Mouse (Mus musculus) heart, embryonic 12.5 days (tissue): ENCODE measurements around the gene Tmem126a. TPM values are rescaled to one million over a fixed set of nuclear protein-coding genes. Genes with fewer than 3 reads are reported as not detected.
A peak's percentile ranks its signal among the peaks of the same experiment; 100 is the strongest.

Experiments
- ATAC-seq: fragments of 200-750 bp; cut with Nextera tagmentation; 2 replicates; pipeline ENCODE4 v1.8.0; 2017; ENCODE audit warnings: moderate TSS enrichment, moderate library complexity; ENCODE audit not compliant: insufficient number of reproducible peaks, low FRiP score
- H3K27ac ChIP-seq: fragments of 300-500 bp; sonication (generic); 2 replicates; pipeline ENCODE4 v1.5.1; 2016; ENCODE audit warnings: mild to moderate bottlenecking, moderate library complexity; ENCODE audit not compliant: poor library complexity, severe bottlenecking
- H3K27me3 ChIP-seq: fragments of 300-500 bp; sonication (generic); replicated peaks from 2 replicates; pipeline ENCODE4 v1.6.1; 2016; ENCODE audit warnings: mild to moderate bottlenecking, moderate library complexity
- H3K36me3 ChIP-seq: fragments of 300-500 bp; sonication (generic); 2 replicates; pipeline ENCODE4 v1.6.1; 2016; ENCODE audit warnings: mild to moderate bottlenecking, moderate library complexity
- H3K4me1 ChIP-seq: fragments of 300-500 bp; sonication (generic); replicated peaks from 2 replicates; pipeline ENCODE4 v1.6.1; 2016; ENCODE audit warnings: mild to moderate bottlenecking
- H3K4me2 ChIP-seq: fragments of 300-500 bp; sonication (generic); 2 replicates; pipeline ENCODE4 v1.6.1; 2016; ENCODE audit warnings: mild to moderate bottlenecking, moderate library complexity
- H3K4me3 ChIP-seq: fragments of 300-500 bp; sonication (generic); 2 replicates; pipeline ENCODE4 v1.5.1; 2016; ENCODE audit warnings: mild to moderate bottlenecking
- H3K9ac ChIP-seq: fragments of 300-500 bp; sonication (generic); 2 replicates; pipeline ENCODE4 v1.6.1; 2016; ENCODE audit warnings: mild to moderate bottlenecking, moderate library complexity
- H3K9me3 ChIP-seq: fragments of 300-500 bp; sonication (generic); replicated peaks from 2 replicates; pipeline ENCODE4 v1.6.1; 2016; ENCODE audit warnings: mild to moderate bottlenecking, moderate library complexity
- WGBS: fragments of 180-500 bp; shearing (Covaris S2); methylation state at CpG from one replicate; pipeline ENCODE4 v1.1.7; 2016; 5-methylcytosine and 5-hydroxymethylcytosine counted together
- polyA plus RNA-seq: library from polyadenylated mRNA; unstranded; fragments of >200 nt; fragmentation: Nextera tagmentation; extraction: Ambion mirVana; gene quantifications from 2 replicates; pipeline ENCODE4 v1.2.1, GENCODE M21; 2016

Gene Tmem126a
- 110 and 111 TPM in 2 replicates for polyA plus RNA-seq

GRCm38 (mm10) chr7:90456845-90457468 is at the start of gene Tmem126a:
Tmem126a (minus strand) TSS chr7:90457229.
- Histone ChIP-seq H3K9me3 (no peaks in the 10 kb centered on the region), H3K9ac (peak within 1 kb of the TSS; percentile 89), H3K27me3 (0 out of 2 replicates have a peak, but pooled peaks cover 5% of the 10 kb centered on the region), H3K4me2 (peak within 1 kb of the TSS; percentile 69), H3K4me1 (peaks cover 12% of the 10 kb centered on the region), H3K27ac (peak within 1 kb of the TSS; percentile 95), H3K4me3 (peak within 1 kb of the TSS; percentile 83), H3K36me3 (peaks cover 17% of the 10 kb centered on the region)
- under 1% methylated on average over 41 of the region's 41 CpGs for WGBS
- peak; percentile 96 for ATAC-seq

GRCm38 (mm10) chr7:90482607-90483006 is 25.6 kb upstream of the Tmem126a start:
- Histone ChIP-seq H3K36me3 (no peaks in the 10 kb centered on the region), H3K9me3 (no peaks in the 10 kb centered on the region), H3K27ac (no peak overlapping the region), H3K4me2 (no peak overlapping the region), H3K4me1 (no peaks in the 10 kb centered on the region), H3K9ac (no peak overlapping the region), H3K4me3 (no peak overlapping the region), H3K27me3 (0 out of 2 replicates have a peak, but pooled peaks cover 1% of the 10 kb centered on the region)
- WGBS = 79% methylated on average over 2 of the region's 2 CpGs
- ATAC-seq = no peak

DNA sequence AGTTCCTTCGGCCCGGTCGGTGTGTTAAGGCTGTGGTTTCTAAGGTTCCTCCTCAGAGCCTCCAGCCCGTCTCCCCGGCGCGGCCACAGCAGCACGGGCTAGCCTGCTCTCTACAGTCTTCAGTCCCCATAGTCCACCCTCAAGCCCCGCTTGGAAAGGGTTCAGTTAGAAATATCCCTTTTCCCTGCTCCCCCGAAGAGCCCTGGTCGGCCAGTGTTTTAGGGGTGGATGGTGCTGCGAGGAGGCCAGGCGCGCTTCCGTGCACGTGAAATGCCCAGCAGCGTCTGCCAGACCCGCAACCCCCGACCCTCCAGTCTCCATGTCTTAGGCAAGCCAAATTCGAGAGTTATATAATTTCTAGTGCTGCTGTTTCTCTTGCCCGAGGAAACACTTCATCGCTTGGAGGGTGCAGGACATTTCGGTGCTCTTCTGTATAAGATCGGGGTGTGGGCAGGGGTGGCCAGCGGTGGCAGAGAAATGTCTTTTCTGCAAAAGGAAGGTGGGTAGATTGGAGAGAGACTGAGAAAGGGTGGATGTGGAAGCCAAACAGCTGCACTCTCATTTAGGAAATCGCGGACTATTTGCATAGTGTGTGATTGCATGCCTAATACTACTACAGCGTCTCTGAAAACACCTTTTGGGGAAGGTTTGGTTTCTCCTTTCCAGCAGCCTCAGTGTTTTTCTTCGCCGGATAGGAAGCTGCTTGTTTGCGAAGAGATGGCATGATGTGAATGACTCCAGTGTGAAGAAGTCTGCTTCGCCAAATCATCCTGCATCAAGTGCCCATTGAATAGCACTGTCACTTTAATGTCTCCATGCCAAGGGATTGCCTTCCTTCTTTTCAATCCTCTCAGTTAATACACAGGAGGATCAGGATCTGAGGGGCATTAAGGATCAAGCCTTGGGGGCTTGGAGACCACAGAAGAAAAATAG is 19.6 kb upstream of the Tmem126a start, which contains the start of gene Dlg2:
TSS of gene Dlg2 (plus strand) at position 360 of the 933 bp plus-strand sequence.
- Histone ChIP-seq H3K4me2 (peak within 1 kb of the TSS; percentile 94), H3K9ac (peak within 1 kb of the TSS; percentile 75), H3K27ac (peak within 1 kb of the TSS; percentile 41; the same call in 1 of the 2 replicates), H3K27me3 (0 out of 2 replicates have a peak, but pooled peaks cover 2% of the 10 kb centered on the region), H3K4me1 (peaks cover 8% of the 10 kb centered on the region), H3K36me3 (peaks cover 5% of the 10 kb centered on the region), H3K4me3 (peak within 1 kb of the TSS; percentile 69), H3K9me3 (no peaks in the 10 kb centered on the region)
- WGBS = under 1% methylated on average over 32 of the region's 32 CpGs
- ATAC-seq = peak; percentile 55

- Histone ChIP-seq H3K36me3 (peaks cover 5% of the 10 kb centered on the region), H3K27me3 (0 out of 2 replicates have a peak, but pooled peaks cover 2% of the 10 kb centered on the region), H3K4me3 (peak within 1 kb of the TSS; percentile 69), H3K9ac (peak within 1 kb of the TSS; percentile 75), H3K9me3 (no peaks in the 10 kb centered on the region), H3K4me1 (peaks cover 8% of the 10 kb centered on the region), H3K27ac (peak within 1 kb of the TSS; percentile 41; the same call in 1 of the 2 replicates), H3K4me2 (peak within 1 kb of the TSS; percentile 94)
- ATAC-seq = peak; percentile 100
- WGBS = under 1% methylated on average over 36 of the region's 36 CpGs
Observed at GRCm38 (mm10) chr7:90475793-90476312, 18.8 kb upstream of the Tmem126a start, which contains the start of gene Tmem126b. Tmem126b (minus strand) TSS chr7:90476001.

DNA sequence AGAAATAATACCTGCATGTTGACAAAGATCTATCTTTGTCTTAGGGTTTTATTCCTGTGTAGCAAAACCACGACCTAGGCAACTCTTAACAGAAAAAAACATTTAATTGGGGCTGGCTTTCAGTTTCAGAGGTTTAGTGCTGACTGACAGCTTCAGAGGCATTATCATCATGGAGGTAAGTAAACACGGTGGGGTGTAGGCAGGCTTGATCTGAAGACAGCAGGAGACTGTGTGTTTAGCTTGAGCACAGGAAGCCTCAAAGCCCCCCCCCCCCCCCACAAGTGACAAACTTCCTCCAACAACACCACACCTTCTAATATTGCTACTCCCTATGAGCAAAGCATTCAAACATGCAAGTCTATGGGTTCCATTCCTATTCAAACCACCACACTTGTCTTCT is 16.5 kb upstream of the Tmem126a start:
- no peaks in the 10 kb centered on the region for H3K9me3 ChIP-seq
- 52% methylated on average over 2 of the region's 2 CpGs for WGBS
- ATAC-seq = no peak

GRCm38 (mm10) chr7:90461441-90461840 is 4.4 kb upstream of the Tmem126a start:
- no peaks in the 10 kb centered on the region for H3K36me3 ChIP-seq
- H3K9ac ChIP-seq = no peak overlapping the region
- 0 out of 2 replicates have a peak, but pooled peaks cover 5% of the 10 kb centered on the region for H3K27me3 ChIP-seq
- 0 out of 2 replicates have a peak, but pooled peaks cover 5% of the 10 kb centered on the region for H3K4me1 ChIP-seq
- H3K4me2 ChIP-seq = no peak overlapping the region
- no peak for ATAC-seq
- 86% methylated on average over 5 of the region's 5 CpGs for WGBS
- no peak overlapping the region; the same call in 1 of the 2 replicates for H3K4me3 ChIP-seq
- H3K9me3 ChIP-seq = no peaks in the 10 kb centered on the region
- H3K27ac ChIP-seq = no peak overlapping the region

More for the DNA sequence above, 16.5 kb upstream of the Tmem126a start:
- peaks cover 20% of the 10 kb centered on the region for H3K36me3 ChIP-seq
- no peak overlapping the region for H3K9ac ChIP-seq
- no peak overlapping the region for H3K27ac ChIP-seq
- no peak overlapping the region for H3K4me3 ChIP-seq
- H3K4me2 ChIP-seq = no peak overlapping the region
- H3K4me1 ChIP-seq = peaks cover 8% of the 10 kb centered on the region
- H3K27me3 ChIP-seq = 0 out of 2 replicates have a peak, but pooled peaks cover 2% of the 10 kb centered on the region

DNA sequence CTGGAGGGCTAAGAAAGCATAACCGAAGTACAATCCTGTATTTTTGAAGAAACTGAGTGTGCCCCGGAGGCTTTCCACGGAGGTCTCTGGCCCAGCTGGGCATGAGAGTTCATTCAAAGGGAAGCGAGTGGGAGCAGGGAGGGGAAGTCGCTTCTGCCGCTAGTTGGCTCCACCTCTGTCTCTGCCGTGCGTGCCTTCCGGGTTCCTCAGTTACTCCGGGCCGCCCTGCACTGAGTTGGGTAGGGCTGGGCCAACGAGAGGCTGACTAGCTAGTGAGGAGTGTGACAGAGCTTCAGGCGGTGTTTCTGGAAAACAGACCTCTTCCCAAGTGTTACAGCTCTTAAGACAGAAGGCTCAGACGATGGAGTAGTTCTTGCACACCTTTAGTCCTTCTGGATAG is 3.9 kb upstream of the Tmem126a start:
- H3K4me1 ChIP-seq = peaks cover 8% of the 10 kb centered on the region
- H3K4me2 ChIP-seq = peak overlapping the region; percentile 39
- H3K27ac ChIP-seq = no peak overlapping the region
- WGBS = 19% methylated on average over 14 of the region's 14 CpGs
- H3K9me3 ChIP-seq = no peaks in the 10 kb centered on the region
- H3K4me3 ChIP-seq = no peak overlapping the region; the same call in 1 of the 2 replicates
- H3K36me3 ChIP-seq = no peaks in the 10 kb centered on the region
- H3K9ac ChIP-seq = no peak overlapping the region
- 0 out of 2 replicates have a peak, but pooled peaks cover 5% of the 10 kb centered on the region for H3K27me3 ChIP-seq
- no peak for ATAC-seq

GRCm38 (mm10) chr7:90460330-90460729 is 3.3 kb upstream of the Tmem126a start:
- H3K9me3 ChIP-seq = no peaks in the 10 kb centered on the region
- 29% methylated on average over 10 of the region's 10 CpGs for WGBS
- no peak overlapping the region for H3K4me3 ChIP-seq
- H3K27ac ChIP-seq = no peak overlapping the region
- peaks cover 12% of the 10 kb centered on the region for H3K4me1 ChIP-seq
- H3K27me3 ChIP-seq = 0 out of 2 replicates have a peak, but pooled peaks cover 5% of the 10 kb centered on the region
- no peaks in the 10 kb centered on the region for H3K36me3 ChIP-seq
- H3K4me2 ChIP-seq = no peak overlapping the region
- no peak for ATAC-seq
- no peak overlapping the region for H3K9ac ChIP-seq

DNA sequence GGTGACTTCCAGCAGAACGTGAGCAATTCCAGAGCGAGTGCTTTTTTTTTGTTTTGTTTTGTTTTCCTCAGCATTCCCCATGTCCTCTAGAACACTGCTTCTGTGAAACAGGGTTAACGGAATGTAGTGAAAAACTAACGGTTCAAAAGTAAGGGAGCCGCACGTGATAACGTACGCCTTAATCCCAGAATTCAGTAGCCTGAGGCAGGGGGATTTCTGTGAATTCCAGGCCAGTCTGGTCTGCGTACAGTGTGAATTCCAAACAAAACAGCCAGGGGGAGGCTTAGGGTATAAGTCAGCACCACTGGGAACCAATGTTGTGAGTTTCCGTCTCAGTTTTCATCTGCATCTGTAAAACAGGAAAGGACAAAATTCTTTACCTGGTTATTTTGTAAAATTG is 488 bp upstream of the Tmem126a start:
- WGBS = 13% methylated on average over 10 of the region's 10 CpGs
- Histone ChIP-seq H3K9ac (peak overlapping the region; percentile 89), H3K27me3 (0 out of 2 replicates have a peak, but pooled peaks cover 5% of the 10 kb centered on the region), H3K27ac (peak overlapping the region; percentile 95), H3K36me3 (peaks cover 12% of the 10 kb centered on the region), H3K4me2 (peak overlapping the region; percentile 69), H3K9me3 (no peaks in the 10 kb centered on the region), H3K4me3 (peak overlapping the region; percentile 83), H3K4me1 (peaks cover 12% of the 10 kb centered on the region)
- peak; percentile 48; the same call in 1 of the 2 replicates for ATAC-seq

DNA sequence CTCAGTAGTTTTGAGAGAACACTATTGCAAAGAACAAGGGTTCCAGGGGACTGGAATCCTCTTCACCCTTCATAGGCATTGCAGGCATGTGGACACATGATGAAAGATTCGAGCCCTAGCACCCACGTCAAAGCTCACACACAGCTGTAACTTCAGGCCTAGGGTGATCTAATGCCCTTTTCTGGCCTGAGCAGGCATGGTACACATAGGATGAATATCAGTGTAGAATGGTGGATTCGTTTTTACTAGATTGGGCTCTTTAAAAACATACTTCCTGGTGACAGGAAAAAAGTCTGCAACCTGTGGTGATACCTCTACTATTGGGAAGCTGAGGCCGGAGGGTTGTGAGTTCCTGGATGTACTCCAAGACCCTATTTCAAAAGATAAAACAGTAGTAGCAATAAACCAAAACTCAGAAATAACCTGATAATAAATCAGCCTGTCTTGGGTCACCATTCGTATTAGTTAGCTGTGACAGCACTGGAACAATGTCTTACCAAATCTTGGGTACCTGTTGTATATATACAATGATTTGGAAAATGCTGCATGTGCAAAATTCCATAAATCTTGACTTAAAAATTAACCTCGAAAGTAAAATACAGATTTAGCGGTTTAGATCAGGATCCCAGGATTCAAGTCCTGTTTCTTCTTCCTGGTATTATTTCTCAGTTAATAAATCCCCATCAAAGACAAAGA is 732 bp downstream of the Tmem126a start:
- 29% methylated on average over 7 of the region's 7 CpGs for WGBS
- peak overlapping the region; percentile 69 for H3K4me2 ChIP-seq
- no peak for ATAC-seq

More for the DNA sequence above, 732 bp downstream of the Tmem126a start:
- Histone ChIP-seq H3K9ac (peak overlapping the region; percentile 28), H3K9me3 (no peaks in the 10 kb centered on the region), H3K27ac (no peak overlapping the region), H3K4me3 (peak overlapping the region; percentile 83), H3K36me3 (peaks cover 23% of the 10 kb centered on the region), H3K4me1 (peaks cover 12% of the 10 kb centered on the region), H3K27me3 (0 out of 2 replicates have a peak, but pooled peaks cover 5% of the 10 kb centered on the region)
